Mouse (Mus musculus): ENCODE measurements around the gene Klhdc10. TPM values are rescaled to one million over a fixed set of nuclear protein-coding genes. Genes with fewer than 3 reads are reported as not detected.

The Klhdc10 gene
- 13.3 TPM for polyA plus RNA-seq (2017; shearing (Covaris generic))

GRCm38 (mm10) chr6:30401308-30402015 lies at the start of gene Klhdc10:
TSS of gene Klhdc10 (plus strand) at chr6:30401868.

GRCm38 (mm10) chr6:30390714-30391697 lies 10.7 kb upstream of the Klhdc10 start, which contains the start of gene Zc3hc1:
TSS of gene Zc3hc1 (minus strand) at chr6:30391028.

Other genes starting within 250 kb of the Klhdc10 start
- gene Ube2h, start 97.3 kb upstream of the Klhdc10 start, polyA plus RNA-seq (2017; shearing (Covaris generic)), result 99.6 TPM
- 38.8 TPM for gene Zc3hc1, start 10.8 kb upstream of the Klhdc10 start, polyA plus RNA-seq (2017; shearing (Covaris generic))
- 36.2 TPM for gene Tmem209, start 107.9 kb downstream of the Klhdc10 start, polyA plus RNA-seq (2017; shearing (Covaris generic))
- not detected for gene Ssmem1, start 108.0 kb downstream of the Klhdc10 start, polyA plus RNA-seq (2017; shearing (Covaris generic))
- gene Cpa2, start 139.7 kb downstream of the Klhdc10 start, polyA plus RNA-seq (2017; shearing (Covaris generic)), result 0.31 TPM
- not detected for gene Cpa4, start 166.5 kb downstream of the Klhdc10 start, polyA plus RNA-seq (2017; shearing (Covaris generic))
- not detected for gene Cpa5, start 209.1 kb downstream of the Klhdc10 start, polyA plus RNA-seq (2017; shearing (Covaris generic))
- gene Cpa1, start 237.3 kb downstream of the Klhdc10 start, polyA plus RNA-seq (2017; shearing (Covaris generic)), result not detected